Mouse (Mus musculus) embryonic facial prominence, embryonic 14.5 days (tissue): Measurements from ENCODE around the gene Nek11. TPM values are rescaled to one million over a fixed set of nuclear protein-coding genes. Genes with fewer than 3 reads are reported as not detected.

ENCODE experiments used
- polyA plus RNA-seq: library from polyadenylated mRNA; unstranded; fragments of >200 nt; fragmentation: Nextera tagmentation; extraction: Ambion mirVana; gene quantifications from 2 replicates; pipeline ENCODE4 v1.2.1, GENCODE M21; 2014

Nek11 gene
- polyA plus RNA-seq, 1 experiment from 2014 or later: 1.2 TPM

Other genes with a start within 250 kb of the Nek11 start
- gene Aste1, start 132 bp downstream of the Nek11 start, polyA plus RNA-seq: 12.3 and 12.4 TPM in 2 replicates
- 71.1 and 72.4 TPM in 2 replicates for gene Atp2c1, start 131.8 kb upstream of the Nek11 start, polyA plus RNA-seq
- 23.0 and 24.9 TPM in 2 replicates for gene Pik3r4, start 247.5 kb upstream of the Nek11 start, polyA plus RNA-seq